Mouse (Mus musculus) MEL (cell line): Measurements from ENCODE around the gene Tjp1. TPM values are rescaled to one million over a fixed set of nuclear protein-coding genes. Genes with fewer than 3 reads are reported as not detected.

Experiments used
- DNase-seq: peaks from one replicate; pipeline ENCODE4 v3.0.0; 2011; ENCODE audit warnings: low read depth, low spot score
- H3K27ac ChIP-seq: 2 replicates; pipeline ENCODE4 v1.5.1; 2012; ENCODE audit warnings: low read depth, mild to moderate bottlenecking, control low read depth, low read length, moderate library complexity; ENCODE audit not compliant: control insufficient read depth
- H3K27me3 ChIP-seq, 2 experiments: fragments of 150-350 bp in 1 of 2; sonication (generic) in 1 of 2; 2 replicates each; pipeline ENCODE4 v1.6.1; 2012; ENCODE audit warnings: low read length in 2 of 2, mild to moderate bottlenecking in 2 of 2, improper control_type of control experiment in 1 of 2, moderate library complexity in 1 of 2; ENCODE audit not compliant: insufficient read depth in 2 of 2, control insufficient read depth in 1 of 2
- H3K36me3 ChIP-seq, 2 experiments: 2 replicates each; pipeline ENCODE4 v1.6.1; 2012 to 2014; ENCODE audit warnings: low read length in 2 of 2, improper control_type of control experiment in 1 of 2, inconsistent platforms in 1 of 2, mild to moderate bottlenecking in 1 of 2; ENCODE audit not compliant: insufficient read depth in 2 of 2, control insufficient read depth in 1 of 2
- H3K4me1 ChIP-seq, 2 experiments: fragments of 150-350 bp in 1 of 2; sonication (generic) in 1 of 2; 2 replicates each; pipeline ENCODE4 v1.6.1; 2012; ENCODE audit warnings: low read length in 2 of 2, improper control_type of control experiment in 1 of 2, mild to moderate bottlenecking in 1 of 2; ENCODE audit not compliant: insufficient read depth in 2 of 2, control insufficient read depth in 1 of 2
- H3K4me3 ChIP-seq, 2 experiments: fragments of 150-350 bp in 1 of 2; sonication (generic) in 1 of 2; 2 replicates each; pipeline ENCODE4 v1.5.1; 2012; ENCODE audit warnings: low read depth in 2 of 2, low read length in 2 of 2, mild to moderate bottlenecking in 2 of 2, moderate library complexity in 2 of 2, control low read depth in 1 of 2, improper control_type of control experiment in 1 of 2; ENCODE audit not compliant: control insufficient read depth in 1 of 2, insufficient read depth in 1 of 2
- H3K79me2 ChIP-seq: 2 replicates; pipeline ENCODE4 v1.6.1; 2012; ENCODE audit warnings: mild to moderate bottlenecking, low read length, moderate library complexity; ENCODE audit not compliant: control insufficient read depth, poor library complexity, insufficient read depth
- H3K9ac ChIP-seq: 2 replicates; pipeline ENCODE4 v1.6.1; 2012; ENCODE audit warnings: low read depth, mild to moderate bottlenecking, control low read depth, low read length, moderate library complexity; ENCODE audit not compliant: control insufficient read depth, poor library complexity, severe bottlenecking
- H3K9me3 ChIP-seq: fragments of 150-350 bp; sonication (generic); replicated peaks from 2 replicates; pipeline ENCODE4 v1.6.1; 2012; ENCODE audit warnings: mild to moderate bottlenecking, low read length, improper control_type of control experiment, moderate library complexity; ENCODE audit not compliant: insufficient read depth
- CHD2 ChIP-seq: IDR thresholded peaks from 2 replicates; pipeline ENCODE4 v1.6.1; 2011; ENCODE audit warnings: low read length, improper control_type of control experiment
- CTCF ChIP-seq, 3 experiments: IDR thresholded peaks in 2 of 3; conservative IDR thresholded peaks in 1 of 3; 2 replicates each; pipeline ENCODE4 v1.5.1; 2011 to 2012; ENCODE audit warnings: low read length in 3 of 3, low read depth in 2 of 3, mild to moderate bottlenecking in 2 of 3, improper control_type of control experiment in 1 of 3, inconsistent platforms in 1 of 3, mixed read lengths in 1 of 3, moderate library complexity in 1 of 3; ENCODE audit not compliant: control insufficient read depth in 1 of 3, insufficient read depth in 1 of 3, poor library complexity in 1 of 3, severe bottlenecking in 1 of 3
- ELF1 ChIP-seq: IDR thresholded peaks from 2 replicates; pipeline ENCODE4 v1.6.1; 2014; ENCODE audit warnings: low read depth, mild to moderate bottlenecking, inconsistent platforms, low read length, improper control_type of control experiment, moderate library complexity
- EP300 ChIP-seq, 2 experiments: IDR thresholded peaks; 2 replicates each; pipeline ENCODE4 v1.6.1; 2011; ENCODE audit warnings: improper control_type of control experiment in 2 of 2, low read length in 2 of 2, low read depth in 1 of 2, mild to moderate bottlenecking in 1 of 2
- ETS1 ChIP-seq: IDR thresholded peaks from 2 replicates; pipeline ENCODE4 v1.6.1; 2012; ENCODE audit warnings: low read depth, mild to moderate bottlenecking, inconsistent platforms, low read length, improper control_type of control experiment, moderate library complexity
- GABPA ChIP-seq: IDR thresholded peaks from 2 replicates; pipeline ENCODE4 v1.6.1; 2012; ENCODE audit warnings: low read depth, mild to moderate bottlenecking, inconsistent platforms, low read length, improper control_type of control experiment, moderate library complexity
- HCFC1 ChIP-seq: IDR thresholded peaks from 2 replicates; pipeline ENCODE4 v1.6.1; 2012; ENCODE audit warnings: low read depth, mild to moderate bottlenecking, inconsistent platforms, low read length, improper control_type of control experiment, moderate library complexity
- JUND ChIP-seq: IDR thresholded peaks from 2 replicates; pipeline ENCODE4 v1.6.1; 2011; ENCODE audit warnings: low read depth, mild to moderate bottlenecking, improper control_type of control experiment, low read length
- KAT2A ChIP-seq: conservative IDR thresholded peaks from 2 replicates; pipeline ENCODE4 v1.6.1; 2012; ENCODE audit warnings: low read depth, low read length, improper control_type of control experiment, inconsistent platforms
- MAZ ChIP-seq: IDR thresholded peaks from 2 replicates; pipeline ENCODE4 v1.6.1; 2012; ENCODE audit warnings: low read depth, mild to moderate bottlenecking, inconsistent platforms, low read length, improper control_type of control experiment
- MXI1 ChIP-seq: IDR thresholded peaks from 2 replicates; pipeline ENCODE4 v1.6.1; 2011; ENCODE audit warnings: mild to moderate bottlenecking, low read depth, low read length, improper control_type of control experiment
- MYB ChIP-seq: IDR thresholded peaks from 2 replicates; pipeline ENCODE4 v1.6.1; 2011; ENCODE audit warnings: mild to moderate bottlenecking, low read depth, low read length, improper control_type of control experiment
- MYC ChIP-seq: IDR thresholded peaks from 2 replicates; pipeline ENCODE4 v1.6.1; 2011; ENCODE audit warnings: low read depth, mild to moderate bottlenecking, low read length, improper control_type of control experiment, moderate library complexity
- NELFE ChIP-seq: IDR thresholded peaks from 2 replicates; pipeline ENCODE4 v1.6.1; 2011; ENCODE audit warnings: low read depth, low read length, improper control_type of control experiment
- POLR2A ChIP-seq, 2 experiments: IDR thresholded peaks; 2 replicates each; pipeline ENCODE4 v1.6.1; 2011 to 2012; ENCODE audit warnings: low read length in 2 of 2, mild to moderate bottlenecking in 2 of 2, control low read depth in 1 of 2, improper control_type of control experiment in 1 of 2, low read depth in 1 of 2, moderate library complexity in 1 of 2; ENCODE audit not compliant: control insufficient read depth in 1 of 2, insufficient read depth in 1 of 2, poor library complexity in 1 of 2
- POLR2AphosphoS2 ChIP-seq: IDR thresholded peaks from 2 replicates; pipeline ENCODE4 v1.6.1; 2011; ENCODE audit warnings: low read length, improper control_type of control experiment
- POLR2AphosphoS5 ChIP-seq: IDR thresholded peaks from 2 replicates; pipeline ENCODE4 v1.6.1; 2012; ENCODE audit warnings: low read depth, borderline replicate concordance, mild to moderate bottlenecking, inconsistent platforms, low read length, moderate library complexity, mixed read lengths
- RAD21 ChIP-seq: IDR thresholded peaks from 2 replicates; pipeline ENCODE4 v1.6.1; 2011; ENCODE audit warnings: mild to moderate bottlenecking, low read depth, low read length, improper control_type of control experiment
- SIN3A ChIP-seq: IDR thresholded peaks from 2 replicates; pipeline ENCODE4 v1.6.1; 2012; ENCODE audit warnings: low read length, improper control_type of control experiment, inconsistent platforms
- SMC3 ChIP-seq: IDR thresholded peaks from 2 replicates; pipeline ENCODE4 v1.6.1; 2011; ENCODE audit warnings: low read depth, low read length, improper control_type of control experiment
- TAL1 ChIP-seq: IDR thresholded peaks from 2 replicates; pipeline ENCODE4 v1.6.1; 2012; ENCODE audit warnings: mild to moderate bottlenecking, inconsistent platforms, low read length, moderate library complexity, mixed read lengths
- TBP ChIP-seq: IDR thresholded peaks from 2 replicates; pipeline ENCODE4 v1.8.0; 2011; ENCODE audit warnings: low read depth, low read length, improper control_type of control experiment
- USF1 ChIP-seq: IDR thresholded peaks from 2 replicates; pipeline ENCODE4 v1.6.1; 2014; ENCODE audit warnings: low read depth, mild to moderate bottlenecking, inconsistent platforms, low read length, improper control_type of control experiment, moderate library complexity
- USF2 ChIP-seq, 2 experiments: IDR thresholded peaks; 2 replicates each; pipeline ENCODE4 v1.6.1; 2011 to 2012; ENCODE audit warnings: improper control_type of control experiment in 2 of 2, low read length in 2 of 2, borderline replicate concordance in 1 of 2, inconsistent platforms in 1 of 2, low read depth in 1 of 2, mild to moderate bottlenecking in 1 of 2; ENCODE audit not compliant: insufficient read depth in 1 of 2
- ZC3H11A ChIP-seq: IDR thresholded peaks from 2 replicates; pipeline ENCODE4 v1.6.1; 2012; ENCODE audit warnings: low read depth, mild to moderate bottlenecking, inconsistent platforms, low read length, improper control_type of control experiment
- ZKSCAN1 ChIP-seq: IDR thresholded peaks from 2 replicates; pipeline ENCODE4 v1.6.1; 2012; ENCODE audit warnings: low read depth, mild to moderate bottlenecking, inconsistent platforms, low read length, improper control_type of control experiment, moderate library complexity
- polyA plus RNA-seq, 2 experiments: library from polyadenylated mRNA; stranded (reverse) in 1 of 2; unstranded in 1 of 2; fragments of >175 nt in 1 of 2; fragments of >200 nt in 1 of 2; gene quantifications; 2 replicates each; pipeline versions ENCODE4 v1.2.1 to v1.2.4; 2012; ENCODE audit warnings: low replicate concordance in 2 of 2, low read depth in 1 of 2; ENCODE audit not compliant: insufficient read length in 2 of 2, insufficient read depth in 1 of 2, missing spikeins in 1 of 2
- total RNA-seq: library from RNA; depleted of rRNA; stranded (reverse); fragments of 300-350 nt; gene quantifications from 2 replicates; pipeline ENCODE4 v1.2.3, GENCODE M21; 2012

The Tjp1 gene
- total and polyA plus RNA-seq, 3 experiments, result 0.01 TPM; not detected in 2

GRCm38 (mm10) chr7:65345314-65345713 lies 182.3 kb downstream of the Tjp1 start:
- no peak overlapping the region for H3K4me3 ChIP-seq
- DNase-seq, result no peak
- no peaks in the 10 kb centered on the region; a peak in 1 of 4 replicates for H3K27me3 ChIP-seq
- no peaks in the 10 kb centered on the region for H3K36me3 ChIP-seq
- no peaks in the 10 kb centered on the region for H3K9me3 ChIP-seq
- TF ChIP-seq NELFE, result no peak
- no peak for TF ChIP-seq POLR2AphosphoS5
- no peak for TF ChIP-seq ELF1
- TF ChIP-seq POLR2A (IDR thresholded peaks at IDR 0.05; ENCODE audit: control insufficient read depth in 1 of 2, insufficient read depth in 1 of 2, low read depth in 1 of 2, low read length in 2 of 2, poor library complexity in 1 of 2), result no peak
- no peak for TF ChIP-seq ETS1
- TF ChIP-seq MYC, result no peak
- TF ChIP-seq SIN3A, result no peak
- TF ChIP-seq KAT2A, result no peak
- TF ChIP-seq HCFC1, result no peak
- no peak for TF ChIP-seq TBP
- TF ChIP-seq USF2 (IDR thresholded peaks at IDR 0.05; ENCODE audit: borderline replicate concordance in 1 of 2, insufficient read depth in 1 of 2, low read depth in 1 of 2, low read length in 2 of 2), result no peak
- no peak for TF ChIP-seq MXI1
- TF ChIP-seq RAD21, result no peak
- no peak for TF ChIP-seq ZC3H11A
- TF ChIP-seq SMC3, result no peak
- TF ChIP-seq ZKSCAN1, result no peak
- no peak for TF ChIP-seq GABPA
- no peak for TF ChIP-seq TAL1
- no peak for TF ChIP-seq MYB
- TF ChIP-seq, all 39 proteins: peak for 0
- no peak overlapping the region for H3K9ac ChIP-seq
- no peaks in the 10 kb centered on the region for H3K79me2 ChIP-seq
- no peak overlapping the region for H3K27ac ChIP-seq
- no peaks in the 10 kb centered on the region for H3K4me1 ChIP-seq

GRCm38 (mm10) chr7:65337581-65338270 lies 189.9 kb downstream of the Tjp1 start:
- Histone ChIP-seq H3K4me1 (no peaks in the 10 kb centered on the region), H3K36me3 (no peaks in the 10 kb centered on the region), H3K79me2 (no peaks in the 10 kb centered on the region), H3K4me3 (no peak overlapping the region), H3K27ac (no peak overlapping the region), H3K9ac (no peak overlapping the region), H3K27me3 (peaks cover 2 to 3% of the 10 kb centered on the region in 2 experiments; a peak in 2 of 4 replicates), H3K9me3 (no peaks in the 10 kb centered on the region)
- TF ChIP-seq ZC3H11A (no peak), JUND (no peak), USF1 (no peak), KAT2A (no peak), MAZ (no peak), ZKSCAN1 (no peak), HCFC1 (no peak), EP300 (IDR thresholded peaks at IDR 0.05; ENCODE audit: low read depth in 1 of 2, low read length in 2 of 2) (no peak), POLR2AphosphoS2 (no peak), CHD2 (no peak), CTCF (IDR thresholded peaks at IDR 0.05 in 2 of 3, conservative IDR thresholded peaks at IDR 0.05 in 1 of 3; ENCODE audit: control insufficient read depth in 1 of 3, insufficient read depth in 1 of 3, low read depth in 2 of 3, low read length in 3 of 3, poor library complexity in 1 of 3, severe bottlenecking in 1 of 3) (no peak)
- DNase-seq, result no peak
